Mouse (Mus musculus): Measurements from ENCODE around the gene Zfp229. TPM values are rescaled to one million over a fixed set of nuclear protein-coding genes. Genes with fewer than 3 reads are reported as not detected.

The Zfp229 gene
- total RNA-seq, 1 experiment from 2014 or later = 2.2 TPM

Other genes with a start within 250 kb of the Zfp229 start
- gene Zfp53, start 241.8 kb upstream of the Zfp229 start, total RNA-seq (2017) = 38.8 and 40.4 TPM in 2 replicates
- gene Zfp52, start 195.3 kb upstream of the Zfp229 start, total RNA-seq (2017) = 26.4 and 31.0 TPM in 2 replicates
- 4.3 and 4.9 TPM in 2 replicates for gene Zfp948, start 163.8 kb upstream of the Zfp229 start, total RNA-seq (2017)
- 6.8 and 9.2 TPM in 2 replicates for gene Zfp983, start 80.2 kb upstream of the Zfp229 start, total RNA-seq (2017)
- 6.8 and 14.7 TPM in 2 replicates for gene Gm10226, start 38.9 kb upstream of the Zfp229 start, total RNA-seq (2017)
- 5.0 and 5.7 TPM in 2 replicates for gene Zfp760, start 23.1 kb upstream of the Zfp229 start, total RNA-seq (2017)
- gene Zfp820, start 115.0 kb downstream of the Zfp229 start, total RNA-seq (2017) = not detected in 2 replicates
- 1.0 and 4.4 TPM in 2 replicates for gene Zfp995, start 179.1 kb downstream of the Zfp229 start, total RNA-seq (2017)
- 26.6 and 28.6 TPM in 2 replicates for gene Zfp942, start 231.7 kb downstream of the Zfp229 start, total RNA-seq (2017)
- 55.5 and 59.1 TPM in 2 replicates for gene Zfp943, start 231.8 kb downstream of the Zfp229 start, total RNA-seq (2017)